Mouse (Mus musculus): ENCODE measurements around the gene Ugt2b38.

- TF ChIP-seq FOSL1 (IDR thresholded peaks at IDR 0.05; ENCODE audit: insufficient read depth, low read length, poor library complexity, severe bottlenecking) (no peak), MAX (IDR thresholded peaks at IDR 0.05) (no peak), MYOD1 (IDR thresholded peaks at IDR 0.05; ENCODE audit: control insufficient read depth, insufficient read length, low read depth) (no peak), CTCF (IDR thresholded peaks at IDR 0.05; ENCODE audit: control insufficient read depth, insufficient read depth, insufficient read length) (no peak), USF1 (IDR thresholded peaks at IDR 0.05; ENCODE audit: low read depth) (no peak), MYOG (IDR thresholded peaks at IDR 0.05; ENCODE audit: control insufficient read depth, extremely low read depth, insufficient read length) (no peak), CEBPB (IDR thresholded peaks at IDR 0.05; ENCODE audit: low read depth) (no peak)
Observed at GRCm38 (mm10) chr5:87390818-87391217, 33.2 kb downstream of the Ugt2b38 start.
